Mouse (Mus musculus) neural tube, embryonic 14.5 days (tissue): ENCODE results near the gene Far2. TPM values are rescaled to one million over a fixed set of nuclear protein-coding genes. Genes with fewer than 3 reads are reported as not detected.
"Not testable (repeated sequence)": the region's sequence is repeated elsewhere in the genome, so short reads cannot be mapped to it uniquely, and the experiment has no call there.

Experiments
- ATAC-seq: fragments of 200-750 bp; cut with Nextera tagmentation; 2 replicates; pipeline ENCODE4 v1.8.0; 2017; ENCODE audit warnings: low read depth, mild to moderate bottlenecking, moderate TSS enrichment, moderate library complexity
- H3K27ac ChIP-seq: fragments of 300-500 bp; sonication (generic); 2 replicates; pipeline ENCODE4 v1.5.1; 2014; ENCODE audit warnings: low read depth, mild to moderate bottlenecking, control low read depth, low read length, moderate library complexity, mixed read lengths
- H3K27me3 ChIP-seq: fragments of 300-500 bp; sonication (generic); 2 replicates; pipeline ENCODE4 v1.6.1; 2014; ENCODE audit warnings: low read length; ENCODE audit not compliant: control insufficient read depth, insufficient read depth
- H3K36me3 ChIP-seq: fragments of 300-500 bp; sonication (generic); 2 replicates; pipeline ENCODE4 v1.6.1; 2014; ENCODE audit warnings: low read length, mixed read lengths; ENCODE audit not compliant: control insufficient read depth, insufficient read depth
- H3K4me1 ChIP-seq: fragments of 300-500 bp; sonication (generic); 2 replicates; pipeline ENCODE4 v1.6.1; 2014; ENCODE audit warnings: low read length; ENCODE audit not compliant: control insufficient read depth, insufficient read depth
- H3K4me2 ChIP-seq: fragments of 300-500 bp; sonication (generic); 2 replicates; pipeline ENCODE4 v1.6.1; 2014; ENCODE audit warnings: mild to moderate bottlenecking, low read depth, low read length, control low read depth
- H3K4me3 ChIP-seq: fragments of 300-500 bp; sonication (generic); 2 replicates; pipeline ENCODE4 v1.5.1; 2014; ENCODE audit warnings: low read depth, low read length, control low read depth, mixed read lengths
- H3K9ac ChIP-seq: fragments of 300-500 bp; sonication (generic); replicated peaks from 2 replicates; pipeline ENCODE4 v1.6.1; 2014; ENCODE audit warnings: low read depth, mild to moderate bottlenecking, control low read depth, low read length, mixed read lengths
- H3K9me3 ChIP-seq: fragments of 300-500 bp; sonication (generic); 2 replicates; pipeline ENCODE4 v1.6.1; 2016; ENCODE audit warnings: low read length; ENCODE audit not compliant: control insufficient read depth
- WGBS: fragments of 180-500 bp; shearing (Covaris S2); extraction: QIAGEN DNeasy Blood & Tissue Kit; methylation state at CpG from one replicate; pipeline ENCODE4 v1.1.7; 2014; 5-methylcytosine and 5-hydroxymethylcytosine counted together
- polyA plus RNA-seq: library from polyadenylated mRNA; unstranded; fragments of >200 nt; fragmentation: Nextera tagmentation; extraction: Ambion mirVana; gene quantifications from 2 replicates; pipeline ENCODE4 v1.2.1, GENCODE M21; 2014

The Far2 gene
- polyA plus RNA-seq, 1 experiment from 2014 or later, result 29.8 TPM

- peak; percentile 94 for ATAC-seq
- H3K36me3 ChIP-seq, result no peaks in the 10 kb centered on the region
- no peaks in the 10 kb centered on the region for H3K27me3 ChIP-seq
- no peak overlapping the region for H3K27ac ChIP-seq
- no peaks in the 10 kb centered on the region for H3K4me1 ChIP-seq
- no peak overlapping the region for H3K4me2 ChIP-seq
- H3K4me3 ChIP-seq, result no peak overlapping the region
- H3K9ac ChIP-seq, result no peak overlapping the region
- WGBS, result 33% methylated on average over 9 of the region's 9 CpGs
- H3K9me3 ChIP-seq, result no peaks in the 10 kb centered on the region
Measured at GRCm38 (mm10) chr6:148135769-148136382, 88.8 kb downstream of the Far2 start.

GRCm38 (mm10) chr6:148139288-148139995 lies 92.4 kb downstream of the Far2 start:
- H3K4me3 ChIP-seq, result no peak overlapping the region
- no peak for ATAC-seq
- no peak overlapping the region for H3K27ac ChIP-seq
- H3K36me3 ChIP-seq, result no peaks in the 10 kb centered on the region
- WGBS, result 89% methylated on average over 6 of the region's 6 CpGs
- H3K4me2 ChIP-seq, result no peak overlapping the region
- H3K27me3 ChIP-seq, result no peaks in the 10 kb centered on the region
- H3K9me3 ChIP-seq, result no peaks in the 10 kb centered on the region
- no peak overlapping the region for H3K9ac ChIP-seq
- no peaks in the 10 kb centered on the region for H3K4me1 ChIP-seq

- no peak for ATAC-seq
- no peak overlapping the region for H3K4me3 ChIP-seq
Measured at GRCm38 (mm10) chr6:148141874-148142273, 94.8 kb downstream of the Far2 start.

DNA sequence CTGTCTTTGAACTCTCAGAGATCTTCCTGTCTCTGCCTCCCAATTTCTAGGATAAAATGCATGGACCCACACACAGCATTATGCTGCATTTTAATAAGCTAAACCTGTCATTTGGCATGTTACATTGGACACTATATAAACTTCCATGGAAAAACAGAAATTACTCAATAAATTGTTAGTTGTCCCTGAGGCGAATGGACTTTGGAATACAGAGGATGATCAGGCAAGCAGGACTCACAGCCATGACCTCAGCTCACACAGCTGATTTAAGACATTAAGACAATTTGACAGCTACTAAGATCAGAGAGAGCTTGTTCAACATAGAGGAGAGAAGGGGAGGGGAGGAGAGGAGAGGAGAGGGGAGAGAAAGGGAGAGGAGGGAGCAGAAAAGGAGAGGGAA lies 95.4 kb downstream of the Far2 start:
- H3K4me1 ChIP-seq, result no peaks in the 10 kb centered on the region
- no peak overlapping the region for H3K4me3 ChIP-seq
- no peaks in the 10 kb centered on the region for H3K9me3 ChIP-seq
- H3K4me2 ChIP-seq, result no peak overlapping the region
- H3K27me3 ChIP-seq, result no peaks in the 10 kb centered on the region
- H3K27ac ChIP-seq, result no peak overlapping the region
- ATAC-seq, result no peak
- no peak overlapping the region for H3K9ac ChIP-seq
- WGBS, result 98% methylated on average over 1 of the region's 1 CpGs
- H3K36me3 ChIP-seq, result no peaks in the 10 kb centered on the region

More at GRCm38 (mm10) chr6:148141874-148142273, 94.8 kb downstream of the Far2 start:
- H3K27me3 ChIP-seq, result no peaks in the 10 kb centered on the region
- H3K9ac ChIP-seq, result no peak overlapping the region
- H3K9me3 ChIP-seq, result no peaks in the 10 kb centered on the region
- 85% methylated on average over 5 of the region's 5 CpGs for WGBS
- no peak overlapping the region for H3K27ac ChIP-seq
- no peak overlapping the region for H3K4me2 ChIP-seq
- no peaks in the 10 kb centered on the region for H3K36me3 ChIP-seq
- H3K4me1 ChIP-seq, result no peaks in the 10 kb centered on the region

GRCm38 (mm10) chr6:148152305-148152704 lies 105.2 kb downstream of the Far2 start:
- not testable (repeated sequence) for H3K9ac ChIP-seq, H3K4me2 ChIP-seq, ATAC-seq, H3K36me3 ChIP-seq, H3K4me1 ChIP-seq, H3K27me3 ChIP-seq, H3K27ac ChIP-seq, H3K9me3 ChIP-seq, H3K4me3 ChIP-seq
- WGBS, result 63% methylated on average over 4 of the region's 4 CpGs

- no peak overlapping the region for H3K27ac ChIP-seq
- H3K27me3 ChIP-seq, result no peaks in the 10 kb centered on the region
- no peaks in the 10 kb centered on the region for H3K36me3 ChIP-seq
- no peaks in the 10 kb centered on the region for H3K9me3 ChIP-seq
- no peak for ATAC-seq
- no peak overlapping the region for H3K4me3 ChIP-seq
- no peak overlapping the region for H3K9ac ChIP-seq
- 95% methylated on average over 3 of the region's 3 CpGs for WGBS
- H3K4me2 ChIP-seq, result no peak overlapping the region
- H3K4me1 ChIP-seq, result no peaks in the 10 kb centered on the region
Measured at GRCm38 (mm10) chr6:148172904-148173303, 125.8 kb downstream of the Far2 start.

- no peak for ATAC-seq
Measured at GRCm38 (mm10) chr6:148185694-148186093, 138.6 kb downstream of the Far2 start.

GRCm38 (mm10) chr6:148193972-148194701 lies 147.1 kb downstream of the Far2 start:
- Histone ChIP-seq H3K27me3 (no peaks in the 10 kb centered on the region), H3K4me2 (no peak overlapping the region), H3K36me3 (peaks cover 16% of the 10 kb centered on the region; the same call in 1 of the 2 replicates), H3K4me1 (no peaks in the 10 kb centered on the region), H3K27ac (no peak overlapping the region), H3K9ac (no peak overlapping the region), H3K4me3 (no peak overlapping the region), H3K9me3 (no peaks in the 10 kb centered on the region)
- WGBS, result 95% methylated on average over 6 of the region's 6 CpGs
- ATAC-seq, result no peak

More at GRCm38 (mm10) chr6:148185694-148186093, 138.6 kb downstream of the Far2 start:
- Histone ChIP-seq H3K4me3 (no peak overlapping the region), H3K9ac (no peak overlapping the region), H3K4me1 (no peaks in the 10 kb centered on the region), H3K27ac (no peak overlapping the region), H3K9me3 (no peaks in the 10 kb centered on the region), H3K27me3 (no peaks in the 10 kb centered on the region), H3K4me2 (no peak overlapping the region), H3K36me3 (peaks cover 30% of the 10 kb centered on the region; the same call in 1 of the 2 replicates)
- WGBS, result 92% methylated on average over 1 of the region's 1 CpGs

- no peaks in the 10 kb centered on the region for H3K4me1 ChIP-seq
- 92% methylated on average over 2 of the region's 2 CpGs for WGBS
- H3K9me3 ChIP-seq, result no peaks in the 10 kb centered on the region
- H3K4me3 ChIP-seq, result no peak overlapping the region
- H3K36me3 ChIP-seq, result peaks cover 41% of the 10 kb centered on the region
- no peak for ATAC-seq
- H3K4me2 ChIP-seq, result no peak overlapping the region
- H3K9ac ChIP-seq, result no peak overlapping the region
- no peak overlapping the region for H3K27ac ChIP-seq
- no peaks in the 10 kb centered on the region for H3K27me3 ChIP-seq
Measured at GRCm38 (mm10) chr6:148199177-148199576, 152.1 kb downstream of the Far2 start.
